Mouse (Mus musculus): ENCODE results near the gene Lsp1. TPM values are rescaled to one million over a fixed set of nuclear protein-coding genes. Genes with fewer than 3 reads are reported as not detected.

Lsp1 gene
- total RNA-seq, 2 experiments from 2014 or later, result 4.2 to 5.7 TPM

GRCm38 (mm10) chr7:142535832-142536231, 75.2 kb downstream of the Lsp1 start:
- DNase-seq (ENCODE audit: low spot score in 2 of 2), result no peak

- DNase-seq (ENCODE audit: low spot score in 2 of 2), result no peak
Observed at GRCm38 (mm10) chr7:142537181-142537580, 76.6 kb downstream of the Lsp1 start.

- DNase-seq (ENCODE audit: low spot score in 2 of 2), result peak; percentile 44 to 69
Observed at GRCm38 (mm10) chr7:142537879-142538278, 77.3 kb downstream of the Lsp1 start.

- no peak for DNase-seq (ENCODE audit: low spot score in 2 of 2)
Observed at GRCm38 (mm10) chr7:142538291-142538690, 77.7 kb downstream of the Lsp1 start.

- no peak for DNase-seq (ENCODE audit: low spot score in 2 of 2)
Observed at GRCm38 (mm10) chr7:142538766-142539165, 78.2 kb downstream of the Lsp1 start.

- no peak for DNase-seq (ENCODE audit: low spot score in 2 of 2)
Observed at GRCm38 (mm10) chr7:142539828-142540227, 79.2 kb downstream of the Lsp1 start.

- DNase-seq (ENCODE audit: low spot score in 2 of 2), result no peak
Observed at GRCm38 (mm10) chr7:142542771-142543303, 82.2 kb downstream of the Lsp1 start.

Other genes with a start within 250 kb of the Lsp1 start
- gene Gm7579, start 248.9 kb upstream of the Lsp1 start, total RNA-seq (2021), result not detected
- gene Krtap5-5, start 230.8 kb upstream of the Lsp1 start, total RNA-seq (2021), result not detected
- gene Gm40460, start 219.7 kb upstream of the Lsp1 start, total RNA-seq (2021), result not detected
- not detected for gene Gm2431, start 202.5 kb upstream of the Lsp1 start, total RNA-seq (2021)
- gene Gm4559, start 186.4 kb upstream of the Lsp1 start, total RNA-seq (2021), result not detected
- gene Krtap5-1, start 163.7 kb upstream of the Lsp1 start, total RNA-seq (2021), result not detected
- not detected for gene Krtap5-4, start 157.3 kb upstream of the Lsp1 start, total RNA-seq (2021)
- 10 to 100 TPM; 35.2 to 38.2 TPM for gene Ifitm10, start 87.1 kb upstream of the Lsp1 start, total RNA-seq (2021)
- 1 to 10 TPM in 1 of 2 experiments, not detected in 1; 6.0 TPM for gene Gm49369, start 78.1 kb upstream of the Lsp1 start, total RNA-seq (2021)
- 100 to 1,000 TPM; 307 to 342 TPM for gene Ctsd, start 72.8 kb upstream of the Lsp1 start, total RNA-seq (2021)
- not detected for gene Syt8, start 26.0 kb upstream of the Lsp1 start, total RNA-seq (2021)
- under 1 TPM in 1 of 2 experiments, not detected in 1; 0.44 TPM for gene Tnni2, start 19.0 kb upstream of the Lsp1 start, total RNA-seq (2021)
- not detected for gene Tnnt3, start 38.0 kb downstream of the Lsp1 start, total RNA-seq (2021)
- 1 to 10 TPM; 3.1 to 5.9 TPM for gene Mrpl23, start 71.9 kb downstream of the Lsp1 start, total RNA-seq (2021)
- gene Igf2, start 206.0 kb downstream of the Lsp1 start, total RNA-seq (2021), result 100 to 1,000 TPM; 114 to 115 TPM
- under 1 TPM in 1 of 2 experiments, not detected in 1; 0.12 TPM for gene Gm49394, start 209.1 kb downstream of the Lsp1 start, total RNA-seq (2021)